Mouse (Mus musculus) intestine, embryonic 15.5 days (tissue): ENCODE results near the gene Ets1. TPM values are rescaled to one million over a fixed set of nuclear protein-coding genes. Genes with fewer than 3 reads are reported as not detected.

Source experiments
- ATAC-seq: fragments of 200-750 bp; cut with Nextera tagmentation; 2 replicates; pipeline ENCODE4 v1.8.0; 2017; ENCODE audit warnings: moderate TSS enrichment, moderate library complexity
- H3K27ac ChIP-seq: fragments of 300-500 bp; sonication (generic); 2 replicates; pipeline ENCODE4 v1.5.1; 2015; ENCODE audit warnings: mild to moderate bottlenecking, inconsistent platforms
- H3K27me3 ChIP-seq: fragments of 300-500 bp; sonication (generic); replicated peaks from 2 replicates; pipeline ENCODE4 v1.6.1; 2015; ENCODE audit warnings: inconsistent platforms
- H3K36me3 ChIP-seq: fragments of 300-500 bp; sonication (generic); 2 replicates; pipeline ENCODE4 v1.6.1; 2015; ENCODE audit warnings: inconsistent platforms
- H3K4me1 ChIP-seq: fragments of 300-500 bp; sonication (generic); replicated peaks from 2 replicates; pipeline ENCODE4 v1.6.1; 2015; ENCODE audit warnings: inconsistent platforms
- H3K4me2 ChIP-seq: fragments of 300-500 bp; sonication (generic); replicated peaks from 2 replicates; pipeline ENCODE4 v1.6.1; 2015; ENCODE audit warnings: mild to moderate bottlenecking, inconsistent platforms
- H3K4me3 ChIP-seq: fragments of 300-500 bp; sonication (generic); replicated peaks from 2 replicates; pipeline ENCODE4 v1.5.1; 2015; ENCODE audit warnings: inconsistent platforms
- H3K9ac ChIP-seq: fragments of 300-500 bp; sonication (generic); 2 replicates; pipeline ENCODE4 v1.6.1; 2015; ENCODE audit warnings: inconsistent platforms
- H3K9me3 ChIP-seq: fragments of 300-500 bp; sonication (generic); 2 replicates; pipeline ENCODE4 v1.6.1; 2016; ENCODE audit warnings: inconsistent platforms
- WGBS: fragments of 180-500 bp; shearing (Covaris S2); methylation state at CpG from one replicate; pipeline ENCODE4 v1.1.7; 2015; 5-methylcytosine and 5-hydroxymethylcytosine counted together
- polyA plus RNA-seq: library from polyadenylated mRNA; unstranded; fragments of >200 nt; fragmentation: Nextera tagmentation; extraction: Ambion mirVana; gene quantifications from 2 replicates; pipeline ENCODE4 v1.2.1, GENCODE M21; 2015

The Ets1 gene
- polyA plus RNA-seq, 1 experiment from 2014 or later: 43.0 TPM

- Histone ChIP-seq H3K4me1 (no peaks in the 10 kb centered on the region), H3K9ac (no peak overlapping the region), H3K9me3 (no peaks in the 10 kb centered on the region), H3K27ac (no peak overlapping the region), H3K27me3 (no peaks in the 10 kb centered on the region), H3K4me3 (no peak overlapping the region), H3K36me3 (0 out of 2 replicates have a peak, but pooled peaks cover 3% of the 10 kb centered on the region), H3K4me2 (no peak overlapping the region)
- 92% methylated on average over 4 of the region's 4 CpGs for WGBS
- no peak for ATAC-seq
Measured at GRCm38 (mm10) chr9:32739988-32740387, 104.0 kb downstream of the Ets1 start.

DNA sequence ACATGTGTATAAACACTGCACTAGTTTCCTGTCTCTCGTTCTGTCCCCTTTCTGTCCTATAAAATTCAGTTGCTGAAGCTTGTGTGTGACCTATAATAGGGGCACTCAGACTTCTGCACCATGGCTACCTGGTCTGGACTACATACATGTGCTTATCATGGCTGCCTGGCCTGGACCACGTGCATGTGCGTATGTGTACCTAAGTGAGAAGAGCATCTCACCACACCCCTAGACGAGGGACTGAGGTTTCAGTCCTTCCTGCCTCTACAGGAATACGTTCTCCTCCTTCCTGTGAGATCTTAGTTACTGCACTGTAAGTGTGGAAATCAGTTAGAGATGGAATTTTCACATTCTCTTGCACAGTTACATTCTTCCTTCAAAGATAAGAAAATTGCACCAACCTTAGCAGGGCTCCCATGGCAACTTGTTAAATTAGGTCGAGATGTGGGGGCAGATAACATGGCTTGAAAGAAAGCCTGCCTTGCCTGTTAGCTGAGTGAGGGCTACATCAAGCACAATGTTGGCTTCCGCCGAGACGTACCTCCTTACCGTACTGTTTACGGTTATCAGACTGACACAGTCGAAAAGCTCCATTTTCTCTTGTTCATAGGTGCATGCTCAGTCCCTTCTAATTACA lies 104.8 kb downstream of the Ets1 start:
- no peaks in the 10 kb centered on the region for H3K4me1 ChIP-seq
- WGBS: 78% methylated on average over 12 of the region's 12 CpGs
- no peak overlapping the region for H3K27ac ChIP-seq
- 0 out of 2 replicates have a peak, but pooled peaks cover 3% of the 10 kb centered on the region for H3K36me3 ChIP-seq
- H3K4me3 ChIP-seq: no peak overlapping the region
- no peak for ATAC-seq
- H3K9ac ChIP-seq: no peak overlapping the region
- H3K4me2 ChIP-seq: no peak overlapping the region
- no peaks in the 10 kb centered on the region for H3K27me3 ChIP-seq
- H3K9me3 ChIP-seq: no peaks in the 10 kb centered on the region

DNA sequence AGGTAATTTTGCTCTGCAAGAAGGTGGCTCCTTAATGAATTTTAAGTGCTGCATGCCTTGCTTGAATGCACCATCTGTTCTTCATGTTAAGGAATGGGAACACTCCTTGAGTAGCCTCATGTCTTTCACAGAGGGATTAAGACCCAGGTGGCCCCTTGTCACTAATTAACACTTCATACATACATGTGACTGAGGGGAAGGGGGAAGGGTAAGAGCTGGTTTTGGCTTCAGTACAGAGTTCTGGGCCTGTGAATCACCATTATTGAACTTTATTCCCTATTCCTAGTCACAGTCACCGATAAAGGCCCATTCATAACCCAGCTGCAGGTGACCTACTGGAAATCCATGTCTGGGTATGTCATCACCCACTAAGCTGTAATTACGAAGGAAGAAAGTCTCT lies 105.7 kb downstream of the Ets1 start:
- H3K27ac ChIP-seq: no peak overlapping the region
- H3K4me1 ChIP-seq: no peaks in the 10 kb centered on the region
- 0 out of 2 replicates have a peak, but pooled peaks cover 3% of the 10 kb centered on the region for H3K36me3 ChIP-seq
- 78% methylated on average over 2 of the region's 2 CpGs for WGBS
- no peak overlapping the region for H3K4me3 ChIP-seq
- H3K9me3 ChIP-seq: no peaks in the 10 kb centered on the region
- no peaks in the 10 kb centered on the region for H3K27me3 ChIP-seq
- no peak overlapping the region for H3K4me2 ChIP-seq
- no peak overlapping the region for H3K9ac ChIP-seq
- ATAC-seq: peak; percentile 47; the same call in 1 of the 2 replicates

GRCm38 (mm10) chr9:32743157-32743556 lies 107.1 kb downstream of the Ets1 start:
- no peak overlapping the region for H3K4me2 ChIP-seq
- H3K9me3 ChIP-seq: no peaks in the 10 kb centered on the region
- H3K4me1 ChIP-seq: no peaks in the 10 kb centered on the region
- WGBS: 51% methylated on average over 8 of the region's 8 CpGs
- no peaks in the 10 kb centered on the region for H3K27me3 ChIP-seq
- H3K36me3 ChIP-seq: 0 out of 2 replicates have a peak, but pooled peaks cover 2% of the 10 kb centered on the region
- no peak for ATAC-seq
- H3K9ac ChIP-seq: no peak overlapping the region
- no peak overlapping the region for H3K4me3 ChIP-seq
- no peak overlapping the region for H3K27ac ChIP-seq

- ATAC-seq: 0 out of 2 replicates have a peak, but pooled peaks have one; percentile 34
- H3K4me2 ChIP-seq: no peak overlapping the region
- no peaks in the 10 kb centered on the region for H3K27me3 ChIP-seq
- H3K9ac ChIP-seq: no peak overlapping the region
- no peak overlapping the region for H3K4me3 ChIP-seq
- H3K4me1 ChIP-seq: no peaks in the 10 kb centered on the region
- H3K27ac ChIP-seq: no peak overlapping the region
- 73% methylated on average over 9 of the region's 9 CpGs for WGBS
- no peaks in the 10 kb centered on the region for H3K9me3 ChIP-seq
- H3K36me3 ChIP-seq: no peaks in the 10 kb centered on the region
Measured at GRCm38 (mm10) chr9:32743642-32744161, 107.7 kb downstream of the Ets1 start.

- Histone ChIP-seq H3K4me3 (no peak overlapping the region), H3K36me3 (no peaks in the 10 kb centered on the region), H3K27ac (no peak overlapping the region), H3K4me1 (no peaks in the 10 kb centered on the region), H3K9ac (no peak overlapping the region), H3K4me2 (no peak overlapping the region), H3K9me3 (no peaks in the 10 kb centered on the region), H3K27me3 (no peaks in the 10 kb centered on the region)
- no peak for ATAC-seq
- 68% methylated on average over 9 of the region's 9 CpGs for WGBS
Measured at GRCm38 (mm10) chr9:32744288-32744687, 108.3 kb downstream of the Ets1 start.

GRCm38 (mm10) chr9:32745079-32745763 lies 109.2 kb downstream of the Ets1 start:
- 88% methylated on average over 12 of the region's 12 CpGs for WGBS
- no peaks in the 10 kb centered on the region for H3K4me1 ChIP-seq
- no peak overlapping the region for H3K27ac ChIP-seq
- no peak overlapping the region for H3K9ac ChIP-seq
- no peak for ATAC-seq
- no peak overlapping the region for H3K4me2 ChIP-seq
- no peaks in the 10 kb centered on the region for H3K27me3 ChIP-seq
- no peak overlapping the region for H3K4me3 ChIP-seq
- H3K9me3 ChIP-seq: no peaks in the 10 kb centered on the region
- no peaks in the 10 kb centered on the region for H3K36me3 ChIP-seq

DNA sequence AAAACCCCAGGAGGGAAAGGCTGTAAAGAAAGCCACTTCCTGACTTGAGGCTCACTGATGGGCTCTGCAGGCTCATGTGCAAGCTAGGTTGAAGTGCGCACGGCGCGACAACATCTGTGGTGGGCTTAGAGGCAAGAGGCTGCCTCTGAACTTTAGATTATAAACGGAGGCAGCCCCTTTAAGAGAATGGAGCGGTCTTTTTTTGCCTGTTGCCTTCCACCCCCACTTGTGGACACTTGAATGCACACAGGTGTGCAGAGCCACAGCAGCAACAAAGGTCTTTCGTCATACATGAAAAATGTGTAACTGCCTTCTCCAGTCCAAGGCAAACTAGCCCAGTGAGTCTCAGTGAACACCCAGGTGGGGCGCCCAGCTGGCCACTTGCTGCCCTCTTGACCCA lies 110.0 kb downstream of the Ets1 start:
- WGBS: 87% methylated on average over 8 of the region's 8 CpGs
- ATAC-seq: no peak
- Histone ChIP-seq H3K27me3 (no peaks in the 10 kb centered on the region), H3K4me1 (no peaks in the 10 kb centered on the region), H3K27ac (no peak overlapping the region), H3K9ac (no peak overlapping the region), H3K36me3 (no peaks in the 10 kb centered on the region), H3K9me3 (no peaks in the 10 kb centered on the region), H3K4me2 (no peak overlapping the region), H3K4me3 (no peak overlapping the region)

- 80% methylated on average over 6 of the region's 6 CpGs for WGBS
- Histone ChIP-seq H3K27ac (no peak overlapping the region), H3K9me3 (no peaks in the 10 kb centered on the region), H3K27me3 (no peaks in the 10 kb centered on the region), H3K4me1 (no peaks in the 10 kb centered on the region), H3K36me3 (no peaks in the 10 kb centered on the region), H3K4me3 (no peak overlapping the region), H3K9ac (no peak overlapping the region), H3K4me2 (no peak overlapping the region)
- ATAC-seq: no peak
Measured at GRCm38 (mm10) chr9:32746615-32747014, 110.6 kb downstream of the Ets1 start.

GRCm38 (mm10) chr9:32747624-32748023 lies 111.6 kb downstream of the Ets1 start:
- H3K9ac ChIP-seq: no peak overlapping the region
- H3K9me3 ChIP-seq: no peaks in the 10 kb centered on the region
- no peak for ATAC-seq
- no peak overlapping the region for H3K4me2 ChIP-seq
- no peaks in the 10 kb centered on the region for H3K27me3 ChIP-seq
- H3K4me3 ChIP-seq: no peak overlapping the region
- no peak overlapping the region for H3K27ac ChIP-seq
- 0 out of 2 replicates have a peak, but pooled peaks cover under 1% of the 10 kb centered on the region for H3K36me3 ChIP-seq
- WGBS: 83% methylated on average over 8 of the region's 8 CpGs
- H3K4me1 ChIP-seq: no peaks in the 10 kb centered on the region; the same call in 1 of the 2 replicates

DNA sequence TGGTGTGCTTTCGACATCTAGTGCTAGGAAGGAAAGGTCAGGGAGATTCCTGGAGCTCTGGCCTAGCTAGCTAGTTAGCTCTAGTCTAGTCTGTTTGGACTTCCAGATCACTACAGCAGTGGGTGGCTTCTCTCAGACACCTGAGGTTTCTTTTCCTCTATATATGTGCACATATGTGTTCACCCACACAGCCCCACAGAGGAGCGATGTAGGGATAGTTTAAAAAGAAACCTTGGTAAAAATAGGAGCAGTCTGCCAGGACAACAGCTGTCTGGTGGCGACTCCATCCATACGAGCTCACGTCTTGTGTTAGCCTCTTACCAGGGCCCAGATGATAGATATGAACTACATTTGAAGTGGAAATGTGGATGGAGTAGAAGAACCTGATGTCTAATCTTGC lies 112.5 kb downstream of the Ets1 start:
- Histone ChIP-seq H3K9me3 (no peaks in the 10 kb centered on the region), H3K4me2 (no peak overlapping the region), H3K27ac (no peak overlapping the region), H3K9ac (no peak overlapping the region), H3K27me3 (no peaks in the 10 kb centered on the region), H3K4me3 (no peak overlapping the region), H3K4me1 (no peaks in the 10 kb centered on the region; the same call in 1 of the 2 replicates), H3K36me3 (0 out of 2 replicates have a peak, but pooled peaks cover 4% of the 10 kb centered on the region)
- WGBS: 87% methylated on average over 5 of the region's 5 CpGs
- ATAC-seq: no peak

DNA sequence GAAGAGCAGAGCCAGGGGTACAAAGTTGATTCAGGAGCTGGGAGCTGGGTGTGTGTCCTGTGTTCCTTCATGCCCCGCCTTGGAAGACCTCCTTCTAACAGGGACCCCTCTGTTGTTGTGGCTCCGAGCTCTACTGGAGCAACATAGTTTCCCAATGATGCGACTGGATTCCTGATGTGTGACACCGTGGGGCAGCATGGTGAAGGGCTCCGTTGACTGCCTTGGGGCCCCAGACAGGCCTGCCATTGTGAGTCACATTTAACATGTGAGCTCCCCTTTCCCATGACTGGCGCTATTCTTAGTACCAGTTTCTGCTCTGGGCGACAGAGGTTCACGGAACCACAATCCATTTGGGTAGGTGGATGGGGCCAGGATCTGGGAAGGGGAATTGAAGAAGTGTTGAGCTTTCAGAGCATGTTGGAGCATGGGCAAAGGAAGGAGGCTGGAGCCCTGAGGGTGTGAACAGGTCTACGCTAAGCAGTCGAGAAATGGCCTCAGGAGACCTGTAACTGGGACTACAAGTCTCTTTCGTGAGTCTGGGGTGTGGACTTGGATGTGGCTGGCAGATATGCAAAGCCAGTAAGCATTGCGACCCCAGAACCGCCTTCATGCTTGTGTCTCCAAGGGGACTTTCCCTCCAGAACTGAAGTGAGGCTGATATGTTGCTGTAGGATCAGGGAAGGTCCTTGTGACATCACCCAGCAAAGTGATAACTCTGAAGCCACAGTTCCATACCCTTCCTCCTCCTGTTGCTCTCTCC lies 113.9 kb downstream of the Ets1 start:
- Histone ChIP-seq H3K9ac (no peak overlapping the region), H3K9me3 (no peaks in the 10 kb centered on the region), H3K27me3 (no peaks in the 10 kb centered on the region), H3K36me3 (0 out of 2 replicates have a peak, but pooled peaks cover 4% of the 10 kb centered on the region), H3K4me1 (no peaks in the 10 kb centered on the region; the same call in 1 of the 2 replicates), H3K27ac (no peak overlapping the region), H3K4me2 (no peak overlapping the region), H3K4me3 (no peak overlapping the region)
- ATAC-seq: no peak
- 80% methylated on average over 13 of the region's 13 CpGs for WGBS
